Mouse (Mus musculus): ENCODE measurements around the gene Iffo2.

DNA sequence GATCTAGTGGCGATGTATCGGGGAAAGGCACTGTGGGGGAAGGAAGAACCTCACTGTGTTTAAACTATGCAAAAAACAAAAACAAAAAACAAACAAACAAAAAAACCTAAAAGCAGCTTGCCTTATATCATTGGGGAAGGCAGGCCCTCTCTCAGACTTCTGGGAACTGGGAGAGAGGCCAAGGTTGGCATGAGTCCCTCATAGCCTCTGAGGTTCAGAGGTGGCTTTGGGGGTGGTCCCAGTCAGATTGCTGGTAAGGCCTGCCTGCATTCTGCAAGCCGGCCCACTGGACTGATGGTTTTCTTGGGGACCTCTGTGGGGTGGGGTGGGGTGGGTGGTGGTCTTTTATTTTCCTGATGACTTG, 86.6 kb downstream of the Iffo2 start:
- TF ChIP-seq CTCF (IDR thresholded peaks at IDR 0.05; ENCODE audit: control insufficient read depth, insufficient read depth, insufficient replicate concordance, low read depth, low read length) (no peak), POLR2A (IDR thresholded peaks at IDR 0.05; ENCODE audit: control insufficient read depth, low read depth, low read length) (no peak)
